ENCODE assay signal across 8 mouse cellular contexts in the genomic region with DNA sequence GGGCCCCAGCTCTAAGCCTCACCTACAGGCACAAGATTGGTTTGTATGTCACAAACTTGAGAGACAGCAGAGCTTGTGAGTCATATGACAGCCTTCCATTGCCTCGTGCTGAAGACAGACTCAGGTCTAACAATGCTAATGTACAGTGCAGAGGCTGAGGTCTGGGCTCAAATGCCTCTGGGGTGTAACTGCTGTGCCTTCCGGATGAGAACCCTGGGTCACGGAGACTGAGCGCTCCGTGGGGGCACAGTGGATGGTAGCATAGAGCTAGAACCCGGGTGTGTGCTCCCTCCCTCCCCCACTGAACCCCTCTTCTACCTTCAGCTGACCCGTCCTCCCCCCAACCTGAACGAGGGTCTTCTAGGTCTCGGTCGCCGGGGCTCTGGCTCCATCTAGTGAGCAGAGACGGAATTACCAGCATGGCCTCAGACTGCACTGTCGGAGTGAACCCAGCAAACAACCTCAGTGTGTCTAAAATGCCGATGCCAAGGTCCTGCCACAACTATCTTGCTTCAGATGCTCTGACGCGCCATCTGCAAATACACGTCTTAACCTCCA.
DNase-seq lines count a peak whose midpoint lies in the region; ATAC-seq and TF ChIP-seq lines count a peak whose summit lies in the region.

No protein-coding gene starts in this region.

- H3K9me3 ChIP-seq in CH12.LX (replicated peaks; ENCODE audit: low read length) = no peaks in the 10 kb centered on the region
- no peaks in the 10 kb centered on the region for H3K9me3 ChIP-seq in heart, embryonic 13.5 days
- H3K9me3 ChIP-seq in lung, embryonic 15.5 days = no peaks in the 10 kb centered on the region

- H3K79me2 ChIP-seq in CH12.LX (replicated peaks; ENCODE audit: control insufficient read depth, extremely low read depth, insufficient read depth, poor library complexity, severe bottlenecking) = no peaks in the 10 kb centered on the region

- H3K4me2 ChIP-seq in CH12.LX (ENCODE audit: insufficient read depth, low read depth, poor library complexity, severe bottlenecking) = no peak overlapping the region
- H3K4me2 ChIP-seq in heart, embryonic 13.5 days = peak overlapping the region; percentile 43
- peak overlapping the region; percentile 26; the same call in 1 of the 2 replicates for H3K4me2 ChIP-seq in lung, embryonic 15.5 days

- no peak for ATAC-seq in heart, embryonic 13.5 days (ENCODE audit: extremely low read depth, insufficient number of reproducible peaks, low FRiP score, low TSS enrichment)
- peak; percentile 9; the same call in 1 of the 2 replicates for ATAC-seq in lung, embryonic 15.5 days (ENCODE audit: borderline replicate concordance, extremely low read depth, low FRiP score, low TSS enrichment)

- in situ Hi-C loops in CH12.LX (cut with MboI; ENCODE audit: low pct_ligation_motif_present, low pct_unique_long_range_greater_than_20kb, low sequenced_read_pairs) = no loop called here

- 5% methylated on average over 17 of the region's 17 CpGs for WGBS in heart, embryonic 13.5 days
- WGBS in lung, embryonic 15.5 days = 9% methylated on average over 17 of the region's 17 CpGs

- DNase-seq in 3T3-L1 (ENCODE audit: low read depth, low spot score) = peak; percentile 26
- DNase-seq in CH12.LX (ENCODE audit: extremely low read depth) = no peak
- peak; percentile 80 for DNase-seq in kidney, postnatal 10 days
- DNase-seq in ovary, postnatal 14 days (ENCODE audit: low spot score) = peak; percentile 55
- DNase-seq in yolk sac, embryonic 10.5 days (ENCODE audit: low spot score) = peak; percentile 54

- no peak for TF ChIP-seq EP300 in CH12.LX (IDR thresholded peaks at IDR 0.05; ENCODE audit: low read length)

- H3K4me3 ChIP-seq in CH12.LX (replicated peaks in 1 of 3; ENCODE audit: low read depth in 2 of 3, low read length in 2 of 3, poor library complexity in 1 of 3) = no peak overlapping the region
- H3K4me3 ChIP-seq in cortical plate, adult 2 months (ENCODE audit: insufficient read depth, low read length) = no peak overlapping the region
- H3K4me3 ChIP-seq in heart, embryonic 13.5 days = no peak overlapping the region
- H3K4me3 ChIP-seq in lung, embryonic 15.5 days = no peak overlapping the region

- no peaks in the 10 kb centered on the region for H3K36me3 ChIP-seq in CH12.LX (replicated peaks in 1 of 2; ENCODE audit: control insufficient read depth in 1 of 2, insufficient read depth in 1 of 2, low read length in 1 of 2)
- no peaks in the 10 kb centered on the region for H3K36me3 ChIP-seq in heart, embryonic 13.5 days
- no peaks in the 10 kb centered on the region for H3K36me3 ChIP-seq in lung, embryonic 15.5 days

- no peak overlapping the region for H3K9ac ChIP-seq in CH12.LX (ENCODE audit: insufficient read depth, low read depth)
- H3K9ac ChIP-seq in heart, embryonic 13.5 days = no peak overlapping the region
- H3K9ac ChIP-seq in lung, embryonic 15.5 days = no peak overlapping the region

- H3K27ac ChIP-seq in CH12.LX (ENCODE audit: insufficient read depth, low read depth) = no peak overlapping the region
- no peak overlapping the region for H3K27ac ChIP-seq in cortical plate, adult 2 months (ENCODE audit: insufficient read depth, low read length)
- no peak overlapping the region for H3K27ac ChIP-seq in heart, embryonic 13.5 days (replicated peaks)
- no peak overlapping the region for H3K27ac ChIP-seq in lung, embryonic 15.5 days

- dilution Hi-C loops in CH12.LX (cut with MboI; ENCODE audit: extremely low pct_ligation_motif_present, extremely low pct_unique_long_range_greater_than_20kb, low sequenced_read_pairs) = no loop called here

- peaks cover 21 to 50% of the 10 kb centered on the region in 2 experiments for H3K4me1 ChIP-seq in CH12.LX (ENCODE audit: control insufficient read depth in 1 of 2, insufficient read depth in 2 of 2)
- no peaks in the 10 kb centered on the region for H3K4me1 ChIP-seq in cortical plate, adult 2 months (ENCODE audit: control insufficient read depth, insufficient read depth, low read length)
- 0 out of 2 replicates have a peak, but pooled peaks cover 7% of the 10 kb centered on the region for H3K4me1 ChIP-seq in heart, embryonic 13.5 days
- H3K4me1 ChIP-seq in lung, embryonic 15.5 days = peaks cover 12% of the 10 kb centered on the region; the same call in 1 of the 2 replicates

- TF ChIP-seq RAD21 in CH12.LX (IDR thresholded peaks at IDR 0.05; ENCODE audit: low read depth, low read length) = peak; percentile 87

- TF ChIP-seq CTCF in CH12.LX (conservative IDR thresholded peaks at IDR 0.05 in 1 of 2, IDR thresholded peaks at IDR 0.05 in 1 of 2; ENCODE audit: low read depth in 2 of 2, low read length in 2 of 2) = peak; percentile 66 to 95
- peak; percentile 81 for TF ChIP-seq CTCF in cortical plate, adult 2 months (IDR thresholded peaks at IDR 0.05; ENCODE audit: extremely low read depth, insufficient read depth, low read length)

- no peak for TF ChIP-seq POLR2A in CH12.LX (IDR thresholded peaks at IDR 0.05; ENCODE audit: low read depth, low read length)
- no peak for TF ChIP-seq POLR2A in cortical plate, adult 2 months (IDR thresholded peaks at IDR 0.05; ENCODE audit: extremely low read depth, insufficient read depth, low read length)

- H3K27me3 ChIP-seq in CH12.LX (replicated peaks) = peaks cover 37% of the 10 kb centered on the region
- peaks cover 70% of the 10 kb centered on the region for H3K27me3 ChIP-seq in heart, embryonic 13.5 days (replicated peaks)
- H3K27me3 ChIP-seq in lung, embryonic 15.5 days = peaks cover 15% of the 10 kb centered on the region; the same call in 1 of the 2 replicates

TF ChIP-seq in CH12.LX, 34 proteins besides CTCF, POLR2A, EP300 and RAD21:
- TF ChIP-seq SMC3 (IDR thresholded peaks at IDR 0.05; ENCODE audit: low read depth, low read length) (peak; percentile 92), ZC3H11A (IDR thresholded peaks at IDR 0.05; ENCODE audit: low read depth, low read length) (peak; percentile 63), POLR2AphosphoS2 (IDR thresholded peaks at IDR 0.05; ENCODE audit: low read depth, low read length) (no peak)
TF ChIP-seq in CH12.LX: peak in this region for 2.
